Mouse (Mus musculus): ENCODE measurements around the gene Gpr37l1.
A peak's percentile ranks its signal among the peaks of the same experiment; 100 is the strongest.

Gene Gpr37l1

DNA sequence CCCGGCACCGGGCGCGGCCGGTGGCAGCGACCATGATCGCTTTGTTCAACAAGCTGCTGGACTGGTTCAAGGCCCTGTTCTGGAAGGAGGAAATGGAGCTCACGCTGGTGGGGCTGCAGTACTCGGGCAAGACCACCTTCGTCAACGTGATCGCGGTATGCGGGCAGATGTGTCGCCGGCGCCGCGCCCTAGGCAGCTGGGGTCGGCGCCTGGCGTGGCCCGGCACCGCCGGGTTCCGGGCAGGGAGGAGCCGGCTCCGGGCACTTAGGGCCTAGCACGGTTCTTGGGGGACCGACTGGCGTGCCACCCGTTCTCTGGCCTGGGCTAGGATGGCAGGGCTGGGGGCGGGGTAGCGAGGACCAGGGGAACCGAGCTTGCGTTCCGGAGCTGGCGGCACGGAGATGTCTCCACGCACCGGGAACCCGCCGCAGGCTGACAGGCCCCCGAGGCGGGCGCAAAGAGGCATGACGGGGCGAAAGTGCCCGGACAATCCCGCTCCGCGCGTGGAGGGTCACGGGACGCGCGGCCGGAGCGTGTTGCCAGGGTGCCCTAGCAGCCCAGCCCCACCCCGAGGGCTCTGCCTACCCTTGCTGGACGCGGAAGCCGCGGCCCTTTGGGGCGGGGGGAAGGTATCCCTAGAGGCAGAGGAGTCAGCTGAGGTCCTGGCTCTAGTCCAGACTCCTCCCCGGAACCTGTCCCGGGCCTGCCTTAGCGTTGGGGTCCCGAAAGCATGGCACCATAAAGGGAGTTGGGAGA, 20.4 kb downstream of the Gpr37l1 start:
- DNase-seq: peak; percentile 95

- DNase-seq: peak; percentile 79
Measured at GRCm38 (mm10) chr1:135146077-135146945, 21.2 kb downstream of the Gpr37l1 start, which contains the start of gene Arl8a. TSS of gene Arl8a (plus strand) at chr1:135146824.

DNA sequence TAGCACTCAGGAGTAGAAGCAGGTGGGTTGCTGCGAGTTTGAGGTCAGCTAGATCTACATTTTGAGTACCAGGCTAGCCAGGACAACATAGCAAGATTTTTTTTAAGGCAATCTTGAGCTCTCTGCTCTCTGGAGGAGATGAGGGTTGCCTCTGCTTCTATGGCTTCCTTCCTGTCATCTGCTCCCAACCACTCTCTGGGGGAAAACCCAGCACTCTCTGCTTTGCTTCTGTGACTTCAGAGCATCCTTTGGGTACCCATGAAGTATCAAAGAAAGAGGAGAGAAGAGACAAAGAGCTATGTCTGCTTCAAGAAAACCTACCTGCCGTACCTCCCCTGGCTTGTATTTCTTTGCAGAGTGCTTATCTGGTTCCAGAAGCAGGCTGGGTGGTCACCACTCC, 23.5 kb downstream of the Gpr37l1 start:
- no peak for DNase-seq

DNA sequence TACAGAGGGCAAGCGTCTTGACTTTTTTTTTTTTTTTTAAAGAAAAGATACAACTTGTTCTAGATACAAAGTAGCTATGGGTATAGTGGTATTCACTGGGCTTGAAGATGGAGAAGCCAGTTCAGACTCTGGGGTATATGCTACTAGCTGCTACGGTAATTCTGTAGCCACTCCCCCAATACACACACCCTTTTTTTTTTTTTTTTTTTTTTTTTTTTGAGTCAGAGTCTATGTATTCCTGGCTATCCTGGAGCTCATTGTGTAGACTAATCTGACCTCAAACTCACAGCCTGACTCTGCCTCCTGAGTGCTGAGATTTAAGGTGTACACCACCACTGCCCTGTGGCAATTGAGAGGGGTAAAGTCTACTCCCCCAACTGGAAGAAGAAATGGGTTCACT, 25.0 kb downstream of the Gpr37l1 start:
- DNase-seq: no peak

- DNase-seq: no peak
Measured at GRCm38 (mm10) chr1:135139906-135140305, 27.6 kb downstream of the Gpr37l1 start.

- peak; percentile 71 for DNase-seq
Measured at GRCm38 (mm10) chr1:135136500-135136899, 31.0 kb downstream of the Gpr37l1 start.

DNA sequence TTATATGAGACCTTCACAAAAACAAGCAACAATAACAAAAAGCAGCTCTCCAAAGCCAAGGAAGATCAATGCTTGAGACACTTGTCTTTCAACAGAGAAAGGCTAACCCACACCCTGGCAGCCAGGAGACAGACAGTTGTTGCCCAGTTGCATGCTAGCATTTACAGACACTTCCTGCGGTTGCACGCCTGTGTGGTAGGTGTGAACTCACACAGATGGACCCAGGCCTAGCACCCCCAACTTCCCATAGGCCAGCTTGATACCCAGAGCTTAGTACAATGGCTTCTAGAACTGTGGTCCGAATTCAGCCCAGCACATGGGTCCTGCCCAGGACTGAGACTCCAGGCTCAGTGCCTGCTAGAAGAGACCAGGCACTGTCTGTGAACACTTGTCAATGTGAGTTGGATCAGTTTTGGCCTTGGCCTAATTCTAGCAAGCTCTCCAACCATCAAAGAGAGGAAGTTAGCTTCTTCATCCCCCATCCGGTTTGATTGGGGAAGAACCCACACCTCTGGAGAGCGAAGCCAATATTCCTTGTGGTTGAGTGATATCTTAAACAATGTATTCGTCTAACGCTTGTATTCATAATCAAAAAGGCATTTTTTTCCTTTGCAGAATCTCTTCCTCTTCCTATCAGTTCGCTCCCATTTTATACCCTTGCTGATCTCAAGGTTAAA, 32.2 kb downstream of the Gpr37l1 start:
- no peak for DNase-seq

- DNase-seq: no peak
Measured at GRCm38 (mm10) chr1:135133678-135134435, 33.6 kb downstream of the Gpr37l1 start.

- no peak for DNase-seq
Measured at GRCm38 (mm10) chr1:135132893-135133369, 34.5 kb downstream of the Gpr37l1 start.

DNA sequence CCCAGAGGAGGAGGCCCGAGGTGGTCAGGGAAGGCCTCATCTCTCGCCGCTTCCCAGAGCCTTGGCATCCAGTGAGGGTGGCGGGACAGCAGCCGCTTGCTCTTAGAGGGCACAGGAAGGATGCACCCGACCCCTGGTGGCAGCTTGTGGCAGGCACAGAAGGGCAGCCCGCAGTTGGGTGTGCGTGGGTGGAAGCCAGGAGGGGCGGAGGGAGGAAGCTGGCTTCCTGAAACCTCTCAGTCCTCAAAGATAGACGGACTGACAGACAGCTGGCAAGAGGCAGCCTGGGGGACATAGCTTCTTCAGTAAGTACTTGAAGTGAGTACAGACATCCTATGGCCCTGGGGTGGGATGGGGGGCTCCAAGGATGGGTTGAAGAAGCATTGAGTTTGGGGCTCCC, 35.0 kb downstream of the Gpr37l1 start, which contains the start of gene Ptpn7:
TSS of gene Ptpn7 (plus strand) at position 228 of the 400 bp plus-strand sequence.
- DNase-seq: peak; percentile 66

DNA sequence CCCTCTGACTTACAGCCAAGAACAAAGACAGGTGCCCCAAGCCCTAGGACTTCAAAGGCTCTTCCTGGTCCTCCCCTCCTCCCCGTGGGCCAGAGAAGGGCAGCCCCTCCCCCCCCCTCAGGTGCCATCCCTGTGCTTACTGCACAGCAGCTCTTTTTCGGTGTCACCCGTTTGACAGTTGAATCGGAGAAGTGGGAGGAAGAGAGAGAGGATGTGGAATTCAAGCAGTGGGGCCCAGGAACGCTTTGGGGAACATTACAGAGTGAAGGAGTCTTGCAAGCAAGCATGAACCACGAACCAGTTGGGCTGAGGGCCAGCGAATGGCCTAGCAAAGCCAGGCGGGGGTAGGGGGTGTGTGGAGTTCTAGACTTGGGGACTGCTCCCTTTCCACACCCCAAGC, 35.9 kb downstream of the Gpr37l1 start:
- no peak for DNase-seq

DNA sequence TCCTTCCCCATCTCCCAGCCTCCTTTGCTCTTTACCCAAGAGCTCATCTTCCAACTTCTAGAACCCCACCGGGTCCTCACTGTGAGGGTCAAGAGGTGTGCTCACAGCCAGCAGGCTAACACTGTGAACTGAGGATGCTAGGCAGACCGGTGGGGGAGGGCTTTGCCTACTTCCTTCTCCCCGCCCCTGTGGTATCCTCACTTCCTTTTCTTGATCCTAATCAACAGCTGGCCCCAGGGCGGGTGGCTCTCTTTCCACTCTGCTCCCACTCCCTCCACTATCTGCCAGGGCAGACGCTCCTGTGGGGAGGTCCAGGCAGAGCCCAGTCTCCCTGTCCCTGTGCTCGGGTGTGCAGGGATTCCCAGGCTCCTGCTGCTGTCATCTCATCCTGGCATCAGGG, 36.4 kb downstream of the Gpr37l1 start:
- no peak for DNase-seq

- DNase-seq: no peak
Measured at GRCm38 (mm10) chr1:135130376-135131018, 37.0 kb downstream of the Gpr37l1 start.

DNA sequence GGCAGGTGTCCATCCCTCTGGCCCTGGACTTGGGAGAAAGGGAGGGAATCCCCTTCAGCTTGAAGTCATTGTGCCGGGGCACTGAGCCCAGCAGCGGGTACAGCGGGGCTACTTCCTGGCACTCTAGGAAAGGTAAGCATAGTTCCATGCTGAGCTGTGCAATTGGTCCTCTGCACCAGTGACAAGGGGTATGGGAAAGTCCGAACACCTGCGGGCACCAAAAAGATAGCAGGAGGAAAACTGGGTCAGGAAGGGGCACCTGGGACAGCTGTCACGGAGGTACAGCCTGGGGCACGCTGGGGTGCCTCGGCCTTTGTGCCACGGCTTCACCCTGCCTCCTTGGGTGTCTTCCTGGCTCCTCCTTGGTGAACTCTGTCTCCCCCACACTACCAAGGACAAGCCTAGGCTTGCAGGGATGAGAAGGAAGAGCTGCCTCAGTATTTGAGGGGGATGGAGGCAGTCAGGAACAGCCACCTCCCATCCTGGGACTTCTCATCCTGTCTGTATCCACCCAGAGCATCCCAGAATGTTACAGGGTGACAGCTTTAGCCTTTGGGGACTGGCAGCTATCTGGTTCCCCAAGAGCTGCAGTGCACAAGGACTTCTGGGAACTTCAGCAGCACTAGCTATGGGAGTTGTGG, 37.8 kb downstream of the Gpr37l1 start:
- DNase-seq: no peak

DNA sequence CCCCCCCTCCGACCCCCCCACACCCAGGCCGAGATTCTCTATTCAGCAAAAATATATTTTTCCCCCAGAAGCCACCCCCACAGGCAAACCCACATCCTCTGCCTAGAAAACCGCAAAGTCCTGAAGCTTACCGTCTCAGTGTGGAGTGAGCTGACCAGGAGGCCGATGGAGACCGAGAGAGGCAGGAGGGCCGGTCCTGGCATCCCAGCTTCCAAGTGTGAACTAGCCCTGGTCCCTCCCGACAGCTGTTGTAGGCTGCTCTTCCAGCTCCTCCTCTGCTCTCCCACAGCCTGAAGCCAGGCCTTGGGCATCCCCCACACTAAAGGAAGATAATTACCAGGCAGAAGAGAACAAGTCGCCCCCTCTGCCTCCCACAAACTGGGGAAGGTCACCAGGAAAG, 38.5 kb downstream of the Gpr37l1 start:
- DNase-seq: no peak

- no peak for DNase-seq
Measured at GRCm38 (mm10) chr1:135128011-135128441, 39.5 kb downstream of the Gpr37l1 start.

- no peak for DNase-seq
Measured at GRCm38 (mm10) chr1:135126443-135127027, 40.9 kb downstream of the Gpr37l1 start.

- no peak for DNase-seq
Measured at GRCm38 (mm10) chr1:135125990-135126389, 41.5 kb downstream of the Gpr37l1 start.

DNA sequence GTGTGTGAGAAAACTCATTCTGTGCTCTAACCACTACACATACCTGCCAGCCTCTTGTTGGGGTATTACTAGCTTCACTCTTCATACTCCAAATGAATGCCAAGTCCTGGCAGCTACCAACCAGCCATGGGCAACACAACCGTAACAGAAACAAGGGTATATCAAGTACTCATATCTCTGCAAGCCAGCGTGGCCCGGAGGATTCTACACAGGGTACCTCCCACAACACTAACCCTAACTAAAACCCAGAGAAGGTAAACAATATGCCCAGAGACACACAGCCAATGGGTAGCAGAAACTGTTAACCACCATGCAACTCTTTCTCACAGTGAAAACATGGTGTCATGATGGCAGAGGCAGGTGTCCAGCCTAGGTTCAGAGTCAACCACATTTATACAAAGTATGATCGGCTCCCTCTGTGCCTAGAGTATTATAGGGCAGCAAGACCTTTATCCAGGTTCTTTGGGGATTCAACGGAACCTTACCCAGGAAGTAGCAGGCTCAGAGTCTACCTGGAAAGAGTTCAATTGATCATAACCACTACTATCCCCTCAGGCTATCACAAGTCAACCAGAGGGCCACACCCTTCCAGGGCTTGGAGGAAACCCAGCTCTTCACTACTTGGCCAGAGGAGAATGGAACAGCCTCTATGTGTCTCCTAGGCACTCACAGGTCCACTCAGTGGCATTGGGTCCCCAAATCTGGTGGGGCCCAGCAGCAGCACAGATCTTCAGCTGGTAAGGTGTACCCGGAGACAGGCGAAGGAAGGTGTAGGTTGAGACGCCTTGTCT, 42.7 kb downstream of the Gpr37l1 start:
- no peak for DNase-seq

- peak; percentile 48 for DNase-seq
Measured at GRCm38 (mm10) chr1:135112661-135113060, 54.8 kb downstream of the Gpr37l1 start.

Data from kidney, adult 9 months (tissue).